Mouse (Mus musculus) forebrain, embryonic 11.5 days (tissue): ENCODE measurements around the gene Dcaf11. TPM values are rescaled to one million over a fixed set of nuclear protein-coding genes. Genes with fewer than 3 reads are reported as not detected.

Source experiments
- ATAC-seq: fragments of 200-750 bp; cut with Nextera tagmentation; replicated peaks from 2 replicates; pipeline ENCODE4 v1.8.0; 2017; ENCODE audit warnings: moderate TSS enrichment; ENCODE audit not compliant: low FRiP score
- DNase-seq: peaks from one replicate; pipeline ENCODE4 v3.0.0-alpha.2; 2017; ENCODE audit warnings: low spot score
- H3K27ac ChIP-seq: fragments of 300-500 bp; sonication (generic); 2 replicates; pipeline ENCODE4 v1.5.1; 2014; ENCODE audit warnings: low read depth, low read length
- H3K27me3 ChIP-seq: fragments of 300-500 bp; sonication (generic); 2 replicates; pipeline ENCODE4 v1.6.1; 2014; ENCODE audit warnings: mild to moderate bottlenecking, low read length, mixed read lengths; ENCODE audit not compliant: control insufficient read depth, insufficient read depth
- H3K36me3 ChIP-seq: fragments of 300-500 bp; sonication (generic); 2 replicates; pipeline ENCODE4 v1.6.1; 2014; ENCODE audit warnings: mild to moderate bottlenecking, low read length, moderate library complexity, mixed read lengths; ENCODE audit not compliant: control insufficient read depth, insufficient read depth
- H3K4me1 ChIP-seq: fragments of 300-500 bp; sonication (generic); replicated peaks from 2 replicates; pipeline ENCODE4 v1.6.1; 2014; ENCODE audit warnings: low read length, mixed read lengths; ENCODE audit not compliant: control insufficient read depth, insufficient read depth
- H3K4me2 ChIP-seq: fragments of 300-500 bp; sonication (generic); 2 replicates; pipeline ENCODE4 v1.6.1; 2014; ENCODE audit warnings: low read depth, mild to moderate bottlenecking, low read length, moderate library complexity, mixed read lengths; ENCODE audit not compliant: severe bottlenecking
- H3K4me3 ChIP-seq: fragments of 300-500 bp; sonication (generic); 2 replicates; pipeline ENCODE4 v1.5.1; 2014; ENCODE audit warnings: low read depth, low read length
- H3K9ac ChIP-seq: fragments of 300-500 bp; sonication (generic); 2 replicates; pipeline ENCODE4 v1.6.1; 2014; ENCODE audit warnings: low read length
- H3K9me3 ChIP-seq: fragments of 300-500 bp; sonication (generic); 2 replicates; pipeline ENCODE4 v1.6.1; 2016; ENCODE audit warnings: low read length, mixed read lengths; ENCODE audit not compliant: control insufficient read depth
- WGBS: fragments of 180-500 bp; shearing (Covaris S2); extraction: QIAGEN DNeasy Blood & Tissue Kit; methylation state at CpG from one replicate; pipeline ENCODE4 v1.1.7; 2014; 5-methylcytosine and 5-hydroxymethylcytosine counted together
- polyA plus RNA-seq: library from polyadenylated mRNA; unstranded; fragments of >200 nt; fragmentation: Nextera tagmentation; extraction: Ambion mirVana; gene quantifications from 2 replicates; pipeline ENCODE4 v1.2.1, GENCODE M21; 2014

Gene Dcaf11
- polyA plus RNA-seq, 1 experiment from 2014 or later = 74.6 TPM

- ATAC-seq (no peak), DNase-seq (no peak)
- no peaks in the 10 kb centered on the region for H3K4me1 ChIP-seq
- no peaks in the 10 kb centered on the region for H3K9me3 ChIP-seq
- WGBS = 77% methylated on average over 13 of the region's 13 CpGs
- H3K9ac ChIP-seq = no peak overlapping the region
- no peaks in the 10 kb centered on the region for H3K27me3 ChIP-seq
- H3K4me2 ChIP-seq = no peak overlapping the region
- no peak overlapping the region for H3K4me3 ChIP-seq
- H3K36me3 ChIP-seq = no peaks in the 10 kb centered on the region; the same call in 1 of the 2 replicates
- H3K27ac ChIP-seq = no peak overlapping the region
Measured at GRCm38 (mm10) chr14:55575711-55576110, 15.9 kb downstream of the Dcaf11 start.

DNA sequence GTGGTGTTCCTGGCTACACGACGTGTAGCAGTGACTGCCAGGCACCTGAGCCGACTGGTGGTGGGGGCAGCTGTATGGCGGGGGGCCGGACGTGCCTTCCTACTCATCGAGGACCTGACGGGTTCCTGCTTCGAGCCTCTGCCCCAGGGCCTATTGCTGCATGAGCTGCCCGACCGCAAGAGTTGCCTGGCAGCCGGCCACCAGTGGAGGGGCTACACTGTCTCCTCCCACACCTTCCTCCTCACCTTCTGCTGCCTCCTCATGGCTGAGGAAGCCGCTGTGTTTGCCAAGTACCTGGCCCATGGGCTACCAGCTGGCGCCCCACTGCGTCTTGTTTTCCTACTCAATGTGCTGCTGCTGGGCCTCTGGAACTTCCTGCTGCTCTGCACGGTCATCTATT lies 16.6 kb downstream of the Dcaf11 start:
- Histone ChIP-seq H3K36me3 (no peaks in the 10 kb centered on the region; the same call in 1 of the 2 replicates), H3K27ac (no peak overlapping the region), H3K27me3 (no peaks in the 10 kb centered on the region), H3K9ac (no peak overlapping the region), H3K9me3 (no peaks in the 10 kb centered on the region), H3K4me2 (no peak overlapping the region), H3K4me3 (no peak overlapping the region), H3K4me1 (no peaks in the 10 kb centered on the region)
- no peak for ATAC-seq
- 78% methylated on average over 16 of the region's 16 CpGs for WGBS
- no peak for DNase-seq

GRCm38 (mm10) chr14:55577871-55578667 lies 18.3 kb downstream of the Dcaf11 start, which contains the start of gene Psme1:
Gene Psme1, plus strand, starts transcription at chr14:55578123.
- peak within 1 kb of the TSS; percentile 85 for H3K4me2 ChIP-seq
- H3K36me3 ChIP-seq = no peaks in the 10 kb centered on the region; the same call in 1 of the 2 replicates
- peak within 1 kb of the TSS; percentile 51 for H3K27ac ChIP-seq
- H3K4me3 ChIP-seq = peak within 1 kb of the TSS; percentile 59
- H3K9me3 ChIP-seq = no peaks in the 10 kb centered on the region
- under 1% methylated on average over 30 of the region's 32 CpGs for WGBS
- no peaks in the 10 kb centered on the region for H3K27me3 ChIP-seq
- DNase-seq (peak; percentile 88), ATAC-seq (peak; percentile 89)
- H3K4me1 ChIP-seq = no peaks in the 10 kb centered on the region
- H3K9ac ChIP-seq = peak within 1 kb of the TSS; percentile 89

GRCm38 (mm10) chr14:55578668-55579269 lies 19.0 kb downstream of the Dcaf11 start:
- no peaks in the 10 kb centered on the region; the same call in 1 of the 2 replicates for H3K36me3 ChIP-seq
- DNase-seq (no peak), ATAC-seq (peak; percentile 14; the same call in 1 of the 2 replicates)
- peak overlapping the region; percentile 89 for H3K9ac ChIP-seq
- peak overlapping the region; percentile 51; the same call in 1 of the 2 replicates for H3K27ac ChIP-seq
- peak overlapping the region; percentile 59 for H3K4me3 ChIP-seq
- H3K4me2 ChIP-seq = peak overlapping the region; percentile 85
- 39% methylated on average over 6 of the region's 6 CpGs for WGBS
- H3K9me3 ChIP-seq = no peaks in the 10 kb centered on the region
- H3K4me1 ChIP-seq = no peaks in the 10 kb centered on the region
- H3K27me3 ChIP-seq = no peaks in the 10 kb centered on the region

DNA sequence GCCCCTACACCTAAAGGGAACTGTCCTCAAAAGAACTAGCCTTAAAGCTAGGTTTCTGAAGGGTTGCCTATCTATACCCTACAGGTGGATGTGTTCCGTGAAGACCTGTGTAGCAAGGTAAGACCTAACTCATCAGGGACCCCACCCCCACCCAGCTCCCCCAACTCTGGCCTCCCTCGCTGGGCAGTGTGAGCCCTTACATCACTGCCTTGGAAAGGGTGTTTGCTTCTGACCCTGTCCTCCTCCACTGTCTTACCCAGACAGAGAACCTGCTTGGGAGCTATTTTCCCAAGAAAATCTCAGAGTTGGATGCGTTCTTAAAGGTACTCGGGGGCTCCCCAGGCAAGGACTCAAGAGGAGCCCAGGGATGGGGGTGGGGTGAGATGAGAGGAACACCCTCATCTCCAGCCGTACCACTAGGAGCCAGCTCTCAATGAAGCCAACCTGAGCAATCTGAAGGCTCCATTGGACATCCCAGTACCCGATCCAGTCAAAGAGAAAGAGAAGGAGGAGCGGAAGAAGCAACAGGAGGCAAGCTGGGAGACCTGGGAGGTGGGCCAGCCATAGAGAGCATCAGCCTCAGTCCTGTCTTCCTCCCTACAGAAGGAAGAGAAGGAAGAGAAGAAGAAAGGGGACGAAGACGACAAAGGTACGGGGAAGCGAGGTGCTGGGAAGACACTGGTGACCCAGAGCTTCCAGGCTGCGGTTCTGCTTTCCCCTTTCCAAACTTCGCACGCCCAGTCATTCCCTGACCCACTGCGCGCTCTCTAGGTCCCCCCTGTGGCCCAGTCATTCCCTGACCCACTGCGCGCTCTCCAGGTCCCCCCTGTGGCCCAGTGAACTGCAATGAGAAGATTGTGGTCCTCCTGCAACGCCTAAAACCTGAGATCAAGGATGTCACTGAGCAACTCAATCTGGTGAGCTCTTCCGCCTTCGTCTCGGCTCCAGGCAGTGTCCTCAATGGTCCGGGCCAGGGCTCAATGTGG lies 20.0 kb downstream of the Dcaf11 start:
- Histone ChIP-seq H3K9me3 (no peaks in the 10 kb centered on the region), H3K4me2 (no peak overlapping the region), H3K27ac (no peak overlapping the region), H3K36me3 (no peaks in the 10 kb centered on the region; the same call in 1 of the 2 replicates), H3K9ac (no peak overlapping the region), H3K4me1 (peaks cover 2% of the 10 kb centered on the region; the same call in 1 of the 2 replicates), H3K27me3 (no peaks in the 10 kb centered on the region; the same call in 1 of the 2 replicates), H3K4me3 (no peak overlapping the region)
- ATAC-seq (no peak), DNase-seq (no peak)
- WGBS = 82% methylated on average over 23 of the region's 23 CpGs

GRCm38 (mm10) chr14:55580731-55581130 lies 20.9 kb downstream of the Dcaf11 start:
- ATAC-seq (no peak), DNase-seq (no peak)
- no peak overlapping the region for H3K4me3 ChIP-seq
- H3K9ac ChIP-seq = no peak overlapping the region
- 96% methylated on average over 16 of the region's 16 CpGs for WGBS
- H3K4me2 ChIP-seq = no peak overlapping the region
- H3K36me3 ChIP-seq = no peaks in the 10 kb centered on the region; the same call in 1 of the 2 replicates
- H3K4me1 ChIP-seq = peaks cover 2% of the 10 kb centered on the region; the same call in 1 of the 2 replicates
- no peak overlapping the region for H3K27ac ChIP-seq
- H3K27me3 ChIP-seq = no peaks in the 10 kb centered on the region; the same call in 1 of the 2 replicates
- H3K9me3 ChIP-seq = no peaks in the 10 kb centered on the region

GRCm38 (mm10) chr14:55581981-55582681 lies 22.3 kb downstream of the Dcaf11 start:
- whole genome bisulfite sequencing = 70% methylated on average over 9 of the region's 9 CpGs

More at GRCm38 (mm10) chr14:55581981-55582681, 22.3 kb downstream of the Dcaf11 start:
- Histone ChIP-seq H3K4me2 (no peak overlapping the region), H3K27me3 (no peaks in the 10 kb centered on the region; the same call in 1 of the 2 replicates), H3K9me3 (no peaks in the 10 kb centered on the region), H3K36me3 (no peaks in the 10 kb centered on the region; the same call in 1 of the 2 replicates), H3K9ac (no peak overlapping the region), H3K4me3 (no peak overlapping the region), H3K27ac (no peak overlapping the region), H3K4me1 (peaks cover 2% of the 10 kb centered on the region; the same call in 1 of the 2 replicates)
- no peak for DNase-seq
- no peak for ATAC-seq
